Mouse (Mus musculus): Measurements from ENCODE around the gene Man1a. TPM values are rescaled to one million over a fixed set of nuclear protein-coding genes. Genes with fewer than 3 reads are reported as not detected.

Man1a gene
- total RNA-seq, 2 experiments from 2014 or later: 51.7 to 74.8 TPM

GRCm38 (mm10) chr10:54063551-54064260, 12.7 kb downstream of the Man1a start:
- no peak for ATAC-seq (replicated peaks; ENCODE audit: poor library complexity, severe bottlenecking)

GRCm38 (mm10) chr10:54062835-54063234, 13.6 kb downstream of the Man1a start:
- ATAC-seq (replicated peaks; ENCODE audit: poor library complexity, severe bottlenecking): no peak

GRCm38 (mm10) chr10:54061159-54061558, 15.2 kb downstream of the Man1a start:
- ATAC-seq (replicated peaks; ENCODE audit: poor library complexity, severe bottlenecking): no peak

GRCm38 (mm10) chr10:54060587-54060986, 15.8 kb downstream of the Man1a start:
- no peak for ATAC-seq (replicated peaks; ENCODE audit: poor library complexity, severe bottlenecking)

GRCm38 (mm10) chr10:54059679-54060249, 16.6 kb downstream of the Man1a start:
- ATAC-seq (replicated peaks; ENCODE audit: poor library complexity, severe bottlenecking): peak; percentile 69

GRCm38 (mm10) chr10:54059092-54059496, 17.3 kb downstream of the Man1a start:
- no peak for ATAC-seq (replicated peaks; ENCODE audit: poor library complexity, severe bottlenecking)

- ATAC-seq (replicated peaks; ENCODE audit: poor library complexity, severe bottlenecking): no peak
These were observed 17.8 kb downstream of the Man1a start for GRCm38 (mm10) chr10:54058657-54059056.

- peak; percentile 49 for ATAC-seq (replicated peaks; ENCODE audit: poor library complexity, severe bottlenecking)
These were observed 22.2 kb downstream of the Man1a start for GRCm38 (mm10) chr10:54054188-54054587.

GRCm38 (mm10) chr10:54047885-54048284, 28.5 kb downstream of the Man1a start:
- no peak for ATAC-seq (replicated peaks; ENCODE audit: poor library complexity, severe bottlenecking)

- ATAC-seq (replicated peaks; ENCODE audit: poor library complexity, severe bottlenecking): no peak
These were observed 33.1 kb downstream of the Man1a start for GRCm38 (mm10) chr10:54043358-54043757.

- ATAC-seq (replicated peaks; ENCODE audit: poor library complexity, severe bottlenecking): no peak
These were observed 34.1 kb downstream of the Man1a start for GRCm38 (mm10) chr10:54042212-54042840.

GRCm38 (mm10) chr10:54040261-54041165, 35.9 kb downstream of the Man1a start:
- peak; percentile 84 for ATAC-seq (replicated peaks; ENCODE audit: poor library complexity, severe bottlenecking)

GRCm38 (mm10) chr10:54039754-54040153, 36.7 kb downstream of the Man1a start:
- no peak for ATAC-seq (replicated peaks; ENCODE audit: poor library complexity, severe bottlenecking)

GRCm38 (mm10) chr10:54038734-54039133, 37.7 kb downstream of the Man1a start:
- ATAC-seq (replicated peaks; ENCODE audit: poor library complexity, severe bottlenecking): no peak

- no peak for ATAC-seq (replicated peaks; ENCODE audit: poor library complexity, severe bottlenecking)
These were observed 38.2 kb downstream of the Man1a start for GRCm38 (mm10) chr10:54038180-54038579.

- ATAC-seq (replicated peaks; ENCODE audit: poor library complexity, severe bottlenecking): no peak
These were observed 38.9 kb downstream of the Man1a start for GRCm38 (mm10) chr10:54037348-54038010.

GRCm38 (mm10) chr10:54035586-54035985, 40.8 kb downstream of the Man1a start:
- peak; percentile 19 for ATAC-seq (replicated peaks; ENCODE audit: poor library complexity, severe bottlenecking)

- peak; percentile 53 for ATAC-seq (replicated peaks; ENCODE audit: poor library complexity, severe bottlenecking)
These were observed 41.6 kb downstream of the Man1a start for GRCm38 (mm10) chr10:54034779-54035178.

GRCm38 (mm10) chr10:54032316-54033092, 43.9 kb downstream of the Man1a start:
- peak; percentile 80 for ATAC-seq (replicated peaks; ENCODE audit: poor library complexity, severe bottlenecking)

Measured in granulocyte monocyte progenitor cell, adult 5-6 weeks (primary cell).